Mouse (Mus musculus) thymus, postnatal 14 days (tissue): ENCODE results near the gene Gm7358.
A peak's percentile ranks its signal among the peaks of the same experiment; 100 is the strongest.
"Not testable (repeated sequence)": the region's sequence is repeated elsewhere in the genome, so short reads cannot be mapped to it uniquely, and the experiment has no call there.

Experiments used
- DNase-seq: peaks from one replicate; pipeline ENCODE4 v3.0.0; 2021

The Gm7358 gene

GRCm38 (mm10) chr17:14059431-14059830 lies at the start of gene Gm7358:
Gm7358 (minus strand) TSS chr17:14059531.
- not testable (repeated sequence) for DNase-seq

GRCm38 (mm10) chr17:14103018-14103417 lies 43.7 kb upstream of the Gm7358 start:
- peak; percentile 4 for DNase-seq

GRCm38 (mm10) chr17:14101446-14101980 lies 42.2 kb upstream of the Gm7358 start:
- peak; percentile 4 for DNase-seq

GRCm38 (mm10) chr17:14099886-14100285 lies 40.6 kb upstream of the Gm7358 start:
- DNase-seq = not testable (repeated sequence)

GRCm38 (mm10) chr17:14094165-14094564 lies 34.8 kb upstream of the Gm7358 start:
- not testable (repeated sequence) for DNase-seq

GRCm38 (mm10) chr17:14086629-14087028 lies 27.3 kb upstream of the Gm7358 start:
- DNase-seq = not testable (repeated sequence)

- DNase-seq = not testable (repeated sequence)
These were observed 17.5 kb downstream of the Gm7358 start for GRCm38 (mm10) chr17:14041880-14042279.

GRCm38 (mm10) chr17:14037012-14037411 lies 22.3 kb downstream of the Gm7358 start:
- not testable (repeated sequence) for DNase-seq

GRCm38 (mm10) chr17:14036113-14036512 lies 23.2 kb downstream of the Gm7358 start:
- not testable (repeated sequence) for DNase-seq
